Mouse (Mus musculus): ENCODE measurements around the gene Fbxo46.

DNA sequence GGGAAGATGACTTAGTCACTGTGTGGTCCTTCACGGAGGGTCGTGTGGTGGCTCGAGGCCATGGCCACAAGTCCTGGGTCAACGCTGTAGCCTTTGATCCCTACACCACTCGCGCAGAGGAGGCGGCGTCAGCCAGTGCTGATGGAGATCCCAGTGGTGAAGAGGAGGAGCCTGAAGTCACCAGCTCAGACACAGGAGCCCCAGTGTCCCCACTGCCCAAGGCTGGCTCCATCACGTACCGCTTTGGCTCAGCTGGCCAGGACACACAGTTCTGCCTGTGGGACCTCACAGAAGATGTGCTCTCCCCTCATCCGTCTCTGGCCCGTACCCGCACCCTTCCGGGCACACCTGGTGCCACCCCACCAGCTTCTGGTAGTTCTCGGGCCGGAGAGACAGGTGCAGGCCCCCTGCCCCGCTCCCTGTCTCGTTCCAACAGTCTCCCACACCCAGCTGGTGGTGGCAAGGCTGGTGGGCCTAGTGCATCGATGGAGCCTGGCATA lies 39.2 kb upstream of the Fbxo46 start:
- TF ChIP-seq SMC3 (IDR thresholded peaks at IDR 0.05; ENCODE audit: low read depth, low read length) (no peak), CTCF (IDR thresholded peaks at IDR 0.05 in 2 of 3, conservative IDR thresholded peaks at IDR 0.05 in 1 of 3; ENCODE audit: control insufficient read depth in 1 of 3, insufficient read depth in 1 of 3, low read depth in 2 of 3, low read length in 3 of 3, poor library complexity in 1 of 3, severe bottlenecking in 1 of 3) (no peak), POLR2AphosphoS5 (IDR thresholded peaks at IDR 0.05; ENCODE audit: borderline replicate concordance, low read depth, low read length) (no peak), EP300 (IDR thresholded peaks at IDR 0.05; ENCODE audit: low read depth in 1 of 2, low read length in 2 of 2) (no peak), GABPA (IDR thresholded peaks at IDR 0.05; ENCODE audit: low read depth, low read length) (no peak), NELFE (IDR thresholded peaks at IDR 0.05; ENCODE audit: low read depth, low read length) (no peak), USF1 (IDR thresholded peaks at IDR 0.05; ENCODE audit: low read depth, low read length) (no peak)
